Mouse (Mus musculus) CD4-positive naive resting alpha-beta T cell, adult 76 days (primary cell): Measurements from ENCODE around the gene Olfr773. TPM values are rescaled to one million over a fixed set of nuclear protein-coding genes. Genes with fewer than 3 reads are reported as not detected.

Experiments used
- total RNA-seq: library from RNA; stranded (reverse); gene quantifications from one replicate; pipeline ENCODE4 v1.2.4, GENCODE M21; 2023

The Olfr773 gene
- total RNA-seq: not detected

DNA sequence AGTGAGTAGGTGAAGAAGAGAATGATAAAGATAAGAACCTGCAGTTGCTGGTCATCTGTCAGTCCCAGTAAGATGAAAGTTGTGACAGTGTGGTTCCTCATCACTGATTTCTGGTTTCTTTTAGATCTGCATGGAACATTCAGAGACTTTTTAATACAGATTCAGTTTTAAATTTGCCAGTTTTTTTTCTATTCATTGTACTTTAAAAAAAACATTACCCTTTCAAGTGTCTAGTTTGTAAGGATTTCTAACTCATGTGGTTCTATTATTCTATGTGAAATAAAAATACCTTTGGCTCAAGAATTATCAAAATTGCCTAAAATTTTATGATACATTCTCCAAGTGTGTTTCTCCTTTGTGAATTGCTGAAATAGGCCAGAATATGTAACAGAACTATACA is at the start of gene Olfr773:
Gene Olfr773 (minus strand): TSS at position 101 of the 400 bp plus-strand sequence.

DNA sequence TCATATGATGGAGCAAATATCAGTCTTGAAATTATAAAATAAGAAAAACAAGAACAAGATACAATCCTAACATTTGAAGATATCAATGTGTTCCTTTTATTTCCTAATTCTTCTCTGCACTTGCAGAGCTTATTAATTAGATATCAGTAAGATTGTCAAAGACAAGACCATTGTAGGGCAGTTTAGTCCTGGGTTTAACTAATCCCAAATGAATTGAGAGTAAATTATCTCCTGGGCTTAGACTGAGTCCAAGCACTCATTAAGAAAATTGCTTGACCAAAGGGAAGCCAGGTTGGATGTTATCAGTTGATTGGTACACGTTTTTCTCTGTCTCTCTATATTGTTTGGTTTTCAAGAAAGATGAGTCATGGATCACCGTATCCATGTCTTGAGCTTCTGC is 48.7 kb upstream of the Olfr773 start, which contains the start of gene Olfr774:
Gene Olfr774 (plus strand): TSS at position 301 of the 400 bp plus-strand sequence.

DNA sequence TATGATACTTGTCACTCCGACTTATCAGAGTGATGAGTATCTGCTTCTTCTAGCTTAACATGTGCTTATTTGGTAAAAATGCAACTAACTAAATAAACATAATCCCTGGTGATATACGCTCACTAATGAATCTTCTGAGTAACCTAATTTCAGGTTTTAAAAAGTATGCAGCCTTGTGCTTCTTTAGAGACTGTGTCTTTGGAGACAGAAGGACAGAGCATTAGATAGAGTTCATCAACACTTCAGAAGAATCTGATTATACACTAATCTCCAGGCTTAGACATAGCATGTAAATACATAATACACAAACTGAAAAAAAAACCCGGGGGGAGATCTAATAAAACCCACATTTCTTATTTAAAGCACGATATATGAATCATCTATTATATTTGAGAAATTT is 9.4 kb downstream of the Olfr773 start, which contains the start of gene Olfr772:
Gene Olfr772 (minus strand): TSS at position 101 of the 400 bp plus-strand sequence.

DNA sequence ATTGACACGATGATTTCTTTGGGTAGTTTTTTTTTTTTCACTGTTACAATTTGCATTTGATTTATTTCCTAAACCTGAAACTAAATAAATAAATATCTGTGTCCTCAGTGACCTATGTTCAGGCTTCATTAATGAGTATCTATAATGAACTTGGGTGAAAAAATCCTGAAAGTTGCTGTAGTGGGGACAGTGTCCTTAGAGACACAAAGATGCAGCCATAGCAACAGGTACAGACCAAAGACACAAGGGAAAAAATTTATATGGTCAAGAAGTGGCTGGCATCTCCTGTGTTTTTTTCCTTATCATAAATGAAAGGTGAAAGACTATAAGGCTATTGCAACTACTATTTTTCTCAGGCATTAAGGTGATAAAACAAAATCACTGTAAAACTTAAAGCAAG is 22.6 kb downstream of the Olfr773 start, which contains the start of gene Olfr771:
Gene Olfr771 (minus strand): TSS at position 101 of the 400 bp plus-strand sequence.

DNA sequence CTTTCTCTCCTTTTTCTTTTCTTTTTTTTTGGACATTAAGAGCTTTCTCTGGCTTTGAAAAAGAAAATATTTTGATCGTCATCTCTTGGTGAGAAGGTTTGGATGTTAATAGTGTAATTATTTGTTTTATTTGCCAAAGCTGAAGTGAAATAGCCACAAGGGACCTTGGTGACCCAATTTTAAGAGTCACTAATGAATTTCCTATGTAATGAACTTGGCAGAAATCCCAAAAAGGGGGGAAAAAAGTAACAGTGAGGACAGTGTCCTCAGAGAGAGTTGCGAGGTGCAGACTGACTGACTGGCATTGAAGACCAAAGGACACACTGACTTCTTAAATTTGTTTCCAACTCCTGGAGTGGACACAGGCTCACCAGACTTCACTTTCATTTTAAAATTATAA is 48.3 kb downstream of the Olfr773 start, which contains the start of gene Olfr770:
Gene Olfr770 (minus strand): TSS at position 101 of the 400 bp plus-strand sequence.

Other genes with a start within 250 kb of the Olfr773 start
- gene Mettl7b, start 226.4 kb downstream of the Olfr773 start, total RNA-seq: not detected
- gene Olfr9, start 198.0 kb downstream of the Olfr773 start, total RNA-seq: 1.7 TPM
- 0.23 TPM for gene Olfr763, start 176.6 kb downstream of the Olfr773 start, total RNA-seq
- gene Olfr764-ps1, start 147.5 kb downstream of the Olfr773 start, total RNA-seq: not detected
- gene Olfr765, start 137.4 kb downstream of the Olfr773 start, total RNA-seq: not detected
- not detected for gene Olfr766-ps1, start 118.4 kb downstream of the Olfr773 start, total RNA-seq
- gene Olfr767, start 104.5 kb downstream of the Olfr773 start, total RNA-seq: not detected
- not detected for gene Olfr768, start 88.0 kb downstream of the Olfr773 start, total RNA-seq
- not detected for gene Olfr769, start 69.6 kb downstream of the Olfr773 start, total RNA-seq
- gene Olfr770, start 48.4 kb downstream of the Olfr773 start, total RNA-seq: not detected
- gene Olfr771, start 22.7 kb downstream of the Olfr773 start, total RNA-seq: not detected
- not detected for gene Olfr772, start 9.5 kb downstream of the Olfr773 start, total RNA-seq
- gene Olfr774, start 48.8 kb upstream of the Olfr773 start, total RNA-seq: not detected
- gene Olfr775, start 61.0 kb upstream of the Olfr773 start, total RNA-seq: not detected
- gene Olfr776, start 71.7 kb upstream of the Olfr773 start, total RNA-seq: not detected
- gene Olfr777, start 84.1 kb upstream of the Olfr773 start, total RNA-seq: not detected
- not detected for gene Olfr780, start 130.7 kb upstream of the Olfr773 start, total RNA-seq
- gene Olfr781, start 141.4 kb upstream of the Olfr773 start, total RNA-seq: not detected
- not detected for gene Olfr782, start 161.4 kb upstream of the Olfr773 start, total RNA-seq
- not detected for gene Olfr784, start 196.7 kb upstream of the Olfr773 start, total RNA-seq
- not detected for gene Olfr785, start 218.0 kb upstream of the Olfr773 start, total RNA-seq
- not detected for gene Olfr786, start 239.9 kb upstream of the Olfr773 start, total RNA-seq